Mouse (Mus musculus): ENCODE measurements around the gene Gm2888. TPM values are rescaled to one million over a fixed set of nuclear protein-coding genes. Genes with fewer than 3 reads are reported as not detected.
"Not testable (repeated sequence)": the region's sequence is repeated elsewhere in the genome, so short reads cannot be mapped to it uniquely, and the experiment has no call there.

The Gm2888 gene
- polyA plus RNA-seq (2012; rRNA removed), result not detected in 2 replicates

DNA sequence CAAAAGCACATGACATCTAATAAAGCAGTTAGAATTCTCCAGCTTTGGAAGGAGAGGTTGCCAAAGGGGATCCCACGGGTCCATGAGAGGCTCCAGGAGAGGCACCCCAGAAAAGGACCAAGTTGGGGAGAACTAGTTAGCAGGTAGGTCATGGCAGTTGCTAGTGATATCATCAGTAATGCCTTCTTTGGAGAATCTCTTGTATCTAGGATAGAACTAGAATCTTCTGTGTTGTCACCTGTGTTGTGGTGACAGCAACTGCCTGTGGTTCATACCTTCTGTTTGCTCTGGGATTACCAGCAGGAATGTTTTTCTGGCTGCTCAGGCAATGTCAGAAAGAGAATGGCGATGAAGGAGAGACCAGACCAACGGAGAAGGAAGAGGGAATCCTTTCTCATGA lies at the start of gene Gm2888:
TSS of gene Gm2888 (plus strand) at position 301 of the 400 bp plus-strand sequence.
- H3K4me1 ChIP-seq (ENCODE audit: control insufficient read depth, insufficient read depth, low read length); H3K4me3 ChIP-seq (ENCODE audit: insufficient read depth, low read length); H3K27ac ChIP-seq (ENCODE audit: insufficient read depth, low read length): not testable (repeated sequence)

DNA sequence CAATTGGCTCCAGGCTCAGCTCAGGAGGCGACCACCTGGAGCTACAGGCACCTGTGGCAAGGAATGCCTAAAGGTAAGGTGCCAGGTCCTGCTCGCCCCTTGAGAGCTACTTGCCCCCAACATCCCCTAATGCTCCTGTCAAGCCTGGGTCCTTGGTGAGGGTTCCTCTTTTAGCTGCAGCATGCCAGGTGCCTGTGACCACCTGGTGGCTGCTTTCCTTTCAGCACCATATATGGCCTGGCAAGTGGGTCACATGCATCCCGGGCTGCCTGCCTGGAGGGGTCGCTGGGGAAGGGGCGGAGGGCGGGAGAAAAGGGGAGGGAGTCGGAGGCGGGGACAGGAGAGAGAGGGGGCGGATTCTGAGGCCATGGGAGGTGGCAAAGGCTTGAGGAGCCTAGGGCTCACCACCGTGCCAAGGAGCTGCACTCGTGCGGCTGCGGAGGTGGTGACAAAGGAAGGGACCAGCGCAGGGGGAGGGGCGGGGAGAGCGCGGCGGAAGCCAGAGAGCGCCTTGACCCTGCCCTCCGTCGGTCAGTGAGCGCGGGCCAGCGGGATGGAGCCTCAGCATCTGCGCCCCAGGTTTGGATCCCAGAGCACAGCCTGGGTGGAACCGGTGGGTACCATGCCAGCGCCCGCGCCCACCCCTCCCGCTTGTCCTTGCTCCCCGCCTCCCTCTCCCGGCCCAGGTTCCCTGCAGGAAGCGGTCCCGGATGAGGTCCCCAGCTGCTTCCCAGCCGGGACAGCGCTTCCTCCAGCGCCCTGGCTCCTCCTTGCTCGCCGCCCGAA lies 19.1 kb downstream of the Gm2888 start, which contains the start of gene Gm2897:
TSS of gene Gm2897 (plus strand) at position 559 of the 786 bp plus-strand sequence.
- H3K4me1 ChIP-seq (ENCODE audit: control insufficient read depth, insufficient read depth, low read length); H3K27ac ChIP-seq (ENCODE audit: insufficient read depth, low read length): not testable (repeated sequence)
- H3K4me3 ChIP-seq (ENCODE audit: insufficient read depth, low read length), result peak within 1 kb of the TSS; percentile 45

- not testable (repeated sequence) for H3K27ac ChIP-seq (ENCODE audit: insufficient read depth, low read length); H3K4me1 ChIP-seq (ENCODE audit: control insufficient read depth, insufficient read depth, low read length)
- peak overlapping the region; percentile 45 for H3K4me3 ChIP-seq (ENCODE audit: insufficient read depth, low read length)
Measured at GRCm38 (mm10) chr14:3049513-3049800, 19.7 kb downstream of the Gm2888 start.

DNA sequence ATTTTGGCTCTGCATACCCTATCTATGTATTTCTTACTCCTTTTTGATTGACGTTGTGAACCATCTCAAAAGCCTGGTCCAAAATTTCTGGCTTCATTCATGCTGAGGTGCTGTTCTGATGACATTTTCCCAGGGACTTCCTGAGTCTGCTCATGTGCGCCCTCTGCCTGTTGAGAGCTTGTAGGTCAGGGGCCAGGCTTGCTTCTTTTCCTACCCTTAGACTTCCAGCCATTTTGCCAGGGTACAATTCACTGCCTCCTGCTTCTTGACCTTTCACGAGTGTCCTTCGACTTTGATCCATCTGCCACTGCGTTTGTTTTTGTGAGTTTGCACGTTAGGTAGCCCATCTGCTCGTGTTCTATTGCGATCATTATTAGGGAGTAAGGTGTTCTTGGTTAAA lies 20.3 kb downstream of the Gm2888 start:
- not testable (repeated sequence) for H3K27ac ChIP-seq (ENCODE audit: insufficient read depth, low read length); H3K4me3 ChIP-seq (ENCODE audit: insufficient read depth, low read length); H3K4me1 ChIP-seq (ENCODE audit: control insufficient read depth, insufficient read depth, low read length)

Other genes with a start within 250 kb of the Gm2888 start
- 0.85 and 0.86 TPM in 2 replicates for gene Gm2897, start 19.3 kb downstream of the Gm2888 start, polyA plus RNA-seq (2012; rRNA removed)
- gene Gm10340, start 104.0 kb downstream of the Gm2888 start, polyA plus RNA-seq (2012; rRNA removed), result not detected in 2 replicates
- gene Gm5795, start 158.3 kb downstream of the Gm2888 start, polyA plus RNA-seq (2012; rRNA removed), result 0.25 TPM in 1 of 2 replicates, not detected in the other
- gene D830030K20Rik, start 178.5 kb downstream of the Gm2888 start, polyA plus RNA-seq (2012; rRNA removed), result 6.3 and 6.9 TPM in 2 replicates